Mouse (Mus musculus): ENCODE results near the gene Cdkl1. TPM values are rescaled to one million over a fixed set of nuclear protein-coding genes. Genes with fewer than 3 reads are reported as not detected.
A peak's percentile ranks its signal among the peaks of the same experiment; 100 is the strongest.

Cdkl1 gene
- 4.6 and 6.8 TPM in 2 replicates for polyA plus RNA-seq (2015; fragmentation: Nextera tagmentation; extraction: Ambion mirVana)

DNA sequence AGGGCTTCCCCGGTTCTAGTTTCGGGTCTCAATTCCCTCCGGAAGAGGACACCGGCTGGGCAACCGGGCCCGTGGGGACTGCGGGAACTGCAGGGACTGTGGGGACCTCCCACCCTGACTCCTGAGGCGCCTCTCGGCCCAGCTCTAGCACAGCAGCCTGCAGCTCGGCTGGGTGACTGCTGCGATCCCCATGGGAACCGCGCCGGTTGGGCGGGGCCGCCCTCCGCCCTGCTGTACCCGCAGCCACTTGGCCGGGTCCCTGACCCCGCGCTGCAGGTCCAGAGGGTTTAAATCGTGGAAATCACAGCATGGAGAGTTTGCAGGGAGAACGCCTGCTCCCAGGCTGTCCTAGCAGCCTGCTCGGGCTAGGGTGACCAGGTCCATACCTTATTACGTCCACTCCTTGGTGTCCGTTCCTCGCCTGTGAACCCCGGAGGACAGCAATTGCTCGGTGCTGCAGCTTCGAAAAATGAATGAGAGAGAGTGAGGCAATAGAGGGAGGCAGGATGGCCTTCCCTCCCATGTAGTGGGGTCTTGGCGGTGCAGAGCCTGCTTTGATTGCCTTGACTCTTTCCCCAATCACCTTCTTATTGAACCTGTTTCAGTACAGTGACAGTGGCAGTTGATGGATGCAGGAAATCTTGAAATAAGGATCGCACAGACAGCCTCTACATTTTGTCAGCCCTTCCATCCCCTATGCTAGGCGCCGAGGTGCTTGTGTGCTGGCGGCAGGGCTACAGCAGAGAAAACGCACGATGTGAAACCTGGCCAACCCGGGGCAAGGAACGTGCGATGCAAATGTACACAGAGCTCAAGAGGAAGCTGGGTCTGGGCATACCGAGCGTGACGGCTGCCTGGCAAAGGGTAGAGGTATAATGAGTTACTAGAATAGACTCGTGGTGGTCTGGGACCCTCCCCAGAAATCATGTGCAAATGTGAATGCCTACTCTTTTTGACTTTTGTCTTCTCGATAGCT lies at the start of gene Cdkl1:
Gene Cdkl1, minus strand, starts transcription at position 738 of the 976 bp plus-strand sequence.
- WGBS: 2% methylated on average over 45 of the region's 45 CpGs
- peak; percentile 70 for ATAC-seq (ENCODE audit: extremely low read depth, insufficient number of reproducible peaks, low FRiP score, low TSS enrichment)
- no peak within 1 kb of the TSS for H3K27ac ChIP-seq (replicated peaks)

DNA sequence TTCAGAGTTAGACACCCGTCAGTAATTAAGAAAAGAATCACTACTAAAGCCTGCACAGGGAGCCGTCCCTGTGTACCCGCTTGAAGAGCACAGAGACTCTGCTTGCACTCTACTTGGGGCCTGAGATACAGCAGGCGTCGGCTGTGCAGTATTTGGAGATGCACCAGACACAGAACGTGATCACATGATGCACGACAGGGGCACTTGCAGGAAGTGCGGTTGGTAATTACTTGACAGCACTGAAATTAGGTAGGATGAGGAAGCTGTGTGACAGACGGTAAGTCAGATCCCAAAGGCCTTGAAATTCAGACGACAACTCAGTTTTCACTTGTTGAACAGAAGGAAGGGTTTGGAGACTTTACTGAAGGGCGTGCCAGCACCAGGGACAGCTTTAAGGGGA lies 47.3 kb upstream of the Cdkl1 start:
- Histone ChIP-seq H3K4me2 (no peak overlapping the region), H3K27ac (replicated peaks) (no peak overlapping the region), H3K9me3 (no peaks in the 10 kb centered on the region), H3K4me1 (no peaks in the 10 kb centered on the region), H3K4me3 (no peak overlapping the region), H3K9ac (no peak overlapping the region), H3K27me3 (replicated peaks) (no peaks in the 10 kb centered on the region), H3K36me3 (peaks cover 88% of the 10 kb centered on the region)
- ATAC-seq (ENCODE audit: extremely low read depth, insufficient number of reproducible peaks, low FRiP score, low TSS enrichment): no peak
- 69% methylated on average over 11 of the region's 11 CpGs for WGBS

More for the DNA sequence above, at the start of gene Cdkl1:
- Histone ChIP-seq H3K4me3 (peak within 1 kb of the TSS; percentile 68), H3K4me2 (peak within 1 kb of the TSS; percentile 99), H3K27me3 (replicated peaks) (peaks cover 12% of the 10 kb centered on the region; the same call in 1 of the 2 replicates), H3K4me1 (peaks cover 19% of the 10 kb centered on the region), H3K36me3 (no peaks in the 10 kb centered on the region), H3K9ac (peak within 1 kb of the TSS; percentile 81), H3K9me3 (no peaks in the 10 kb centered on the region)

DNA sequence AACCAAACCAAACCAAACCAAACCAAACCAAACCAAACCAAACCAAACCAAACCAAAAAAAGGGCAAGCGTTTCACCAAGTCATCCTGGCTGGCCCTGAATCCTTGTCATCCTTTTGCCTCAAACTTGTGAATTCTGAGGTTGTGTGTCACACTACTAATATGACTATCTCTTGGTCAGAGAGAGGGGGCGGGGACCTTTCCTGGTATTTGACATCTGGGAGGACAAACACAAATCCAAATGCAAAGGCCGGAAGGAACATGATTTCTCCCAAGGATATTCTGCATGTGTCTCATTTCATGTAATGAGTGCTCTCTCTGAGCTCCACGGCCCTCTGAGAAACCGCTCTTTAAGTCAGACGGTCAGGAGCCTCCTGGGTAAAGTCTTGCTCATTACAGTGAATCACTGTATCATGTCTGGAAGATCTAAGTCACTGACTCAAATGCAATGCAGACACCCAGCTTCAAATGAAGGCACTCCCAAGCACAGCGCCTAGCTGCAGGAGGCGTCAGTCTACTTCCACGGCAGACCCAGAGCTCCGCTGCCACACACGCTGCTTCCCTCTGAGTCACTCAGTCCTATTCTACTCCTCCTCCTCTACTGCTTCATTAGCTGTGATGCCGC lies 43.0 kb upstream of the Cdkl1 start:
- Histone ChIP-seq H3K4me1 (peaks cover 1% of the 10 kb centered on the region; the same call in 1 of the 2 replicates), H3K9ac (no peak overlapping the region), H3K9me3 (no peaks in the 10 kb centered on the region), H3K27ac (replicated peaks) (no peak overlapping the region), H3K27me3 (replicated peaks) (no peaks in the 10 kb centered on the region), H3K4me3 (no peak overlapping the region), H3K4me2 (no peak overlapping the region), H3K36me3 (peaks cover 84% of the 10 kb centered on the region)
- ATAC-seq (ENCODE audit: extremely low read depth, insufficient number of reproducible peaks, low FRiP score, low TSS enrichment): no peak
- WGBS: 87% methylated on average over 12 of the region's 12 CpGs

DNA sequence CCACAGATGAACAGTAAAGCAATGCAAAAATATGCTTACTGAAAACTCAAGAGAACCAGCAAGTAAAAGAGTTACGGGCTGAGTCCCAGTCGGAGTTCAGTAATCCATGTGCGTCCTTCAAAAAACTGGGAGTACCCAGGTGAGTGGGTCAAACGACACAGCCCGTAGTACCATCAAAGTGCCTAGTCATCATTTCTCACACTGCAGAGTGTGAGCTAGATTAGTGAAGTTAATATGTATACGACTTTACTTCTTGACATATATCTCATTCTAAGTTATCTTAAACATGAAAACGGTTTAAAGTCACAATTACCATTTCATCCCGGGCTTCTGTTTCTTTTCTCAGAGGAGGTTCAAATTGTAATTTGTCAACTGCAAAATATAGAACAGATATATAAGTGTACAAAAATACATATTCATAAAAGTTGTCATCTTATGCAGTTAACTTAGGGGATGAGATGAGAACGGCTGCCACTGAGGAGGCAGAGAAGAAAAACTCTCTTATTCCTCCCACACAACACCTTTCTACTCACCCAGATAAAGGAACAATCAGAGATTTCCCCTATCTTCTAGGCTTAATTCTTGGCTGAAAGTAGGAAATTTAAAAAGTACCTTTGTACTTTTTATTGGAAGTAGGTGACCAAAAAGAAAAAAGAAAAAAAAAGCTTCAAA lies 40.3 kb upstream of the Cdkl1 start:
- Histone ChIP-seq H3K27ac (replicated peaks) (no peak overlapping the region), H3K36me3 (peaks cover 85% of the 10 kb centered on the region), H3K9me3 (no peaks in the 10 kb centered on the region), H3K4me3 (no peak overlapping the region), H3K27me3 (replicated peaks) (no peaks in the 10 kb centered on the region), H3K9ac (no peak overlapping the region), H3K4me1 (peaks cover 13% of the 10 kb centered on the region), H3K4me2 (no peak overlapping the region)
- WGBS: 91% methylated on average over 9 of the region's 9 CpGs
- no peak for ATAC-seq (ENCODE audit: extremely low read depth, insufficient number of reproducible peaks, low FRiP score, low TSS enrichment)

DNA sequence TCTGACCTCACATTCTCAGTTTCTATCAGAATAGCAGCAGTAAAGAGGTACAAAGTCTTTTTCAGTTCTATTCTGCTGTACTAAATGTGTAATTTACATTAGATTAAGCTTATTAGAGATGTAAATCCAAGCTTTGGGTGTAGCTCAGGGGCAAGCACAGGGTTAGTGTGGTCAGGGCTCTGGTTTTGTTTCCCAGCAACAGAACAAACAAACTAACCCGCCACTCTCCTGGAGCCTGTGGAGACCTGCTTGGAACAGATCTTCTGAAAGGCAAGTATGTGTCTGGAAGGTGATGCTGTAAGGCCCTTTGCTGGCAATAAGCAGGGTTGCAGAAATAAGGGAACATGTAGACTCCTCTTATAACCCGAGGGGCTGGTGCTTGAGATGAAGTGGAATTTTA lies 37.1 kb upstream of the Cdkl1 start:
- no peaks in the 10 kb centered on the region for H3K27me3 ChIP-seq (replicated peaks)

DNA sequence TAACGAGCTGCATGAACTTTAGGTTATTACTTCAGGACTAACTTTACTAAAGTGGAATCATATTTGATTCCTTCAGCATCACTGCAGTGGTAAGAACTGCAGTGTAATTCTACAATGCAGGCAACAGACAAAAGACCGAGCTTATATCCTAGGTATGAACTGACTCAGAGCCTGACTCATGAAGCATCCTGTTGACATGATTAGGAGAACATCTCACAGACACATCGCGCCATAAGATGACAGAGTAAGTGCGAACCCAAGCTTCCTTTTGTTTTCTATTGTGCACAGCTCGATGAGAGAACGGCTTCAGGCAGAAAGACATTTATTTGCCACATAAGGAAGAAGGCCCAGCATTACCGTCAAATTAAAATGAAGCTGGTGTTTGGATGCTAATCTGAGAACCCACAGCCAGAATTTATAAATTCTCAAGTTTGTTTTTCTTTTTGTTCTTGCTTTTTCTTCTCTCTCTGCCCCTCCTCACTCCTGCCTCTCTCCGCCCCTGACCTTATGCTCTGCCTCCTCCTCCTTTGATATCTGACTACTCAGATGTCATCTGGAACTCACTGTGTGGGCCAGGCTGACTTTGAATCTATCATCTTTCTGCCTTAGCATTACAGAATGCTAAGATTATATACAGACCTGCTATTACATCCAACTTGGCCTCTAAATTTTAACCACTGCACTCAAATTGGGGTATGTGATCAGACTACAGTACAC lies 34.0 kb upstream of the Cdkl1 start:
- Histone ChIP-seq H3K27me3 (replicated peaks) (no peaks in the 10 kb centered on the region), H3K9me3 (0 out of 2 replicates have a peak, but pooled peaks cover 6% of the 10 kb centered on the region), H3K9ac (no peak overlapping the region), H3K36me3 (peaks cover 89% of the 10 kb centered on the region), H3K4me2 (no peak overlapping the region), H3K4me3 (no peak overlapping the region), H3K27ac (replicated peaks) (0 out of 2 replicates have a peak overlapping the region, but pooled peaks have one; percentile 26), H3K4me1 (peaks cover 13% of the 10 kb centered on the region)
- 78% methylated on average over 9 of the region's 9 CpGs for WGBS
- ATAC-seq (ENCODE audit: extremely low read depth, insufficient number of reproducible peaks, low FRiP score, low TSS enrichment): no peak

More for the DNA sequence above, 37.1 kb upstream of the Cdkl1 start:
- Histone ChIP-seq H3K4me3 (no peak overlapping the region), H3K4me1 (peaks cover 13% of the 10 kb centered on the region), H3K4me2 (no peak overlapping the region), H3K36me3 (peaks cover 81% of the 10 kb centered on the region), H3K27ac (replicated peaks) (no peak overlapping the region), H3K9me3 (no peaks in the 10 kb centered on the region), H3K9ac (no peak overlapping the region)
- no peak for ATAC-seq (ENCODE audit: extremely low read depth, insufficient number of reproducible peaks, low FRiP score, low TSS enrichment)
- 38% methylated on average over 2 of the region's 2 CpGs for WGBS

DNA sequence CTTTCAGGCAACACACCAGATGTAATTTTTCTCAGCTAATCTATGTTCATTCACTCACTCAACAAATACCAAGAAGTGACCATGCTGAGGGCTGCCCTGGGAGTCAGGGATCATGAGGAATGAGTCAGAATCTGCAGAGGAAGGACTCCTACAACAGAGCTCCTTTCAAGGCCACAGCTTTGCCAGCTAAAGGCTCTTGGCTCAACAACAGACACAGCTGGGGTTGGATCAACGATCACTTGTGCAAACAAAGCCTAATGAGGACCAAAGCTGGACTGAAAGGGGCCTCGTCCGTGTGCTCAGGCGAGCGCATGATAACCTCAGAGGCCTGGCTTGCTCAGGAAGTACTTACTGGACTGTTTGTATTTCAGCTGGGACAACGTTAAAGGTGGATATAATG lies 23.2 kb upstream of the Cdkl1 start:
- Histone ChIP-seq H3K9ac (0 out of 2 replicates have a peak overlapping the region, but pooled peaks have one; percentile 33), H3K27ac (replicated peaks) (peak overlapping the region; percentile 67), H3K36me3 (peaks cover 90% of the 10 kb centered on the region), H3K27me3 (replicated peaks) (no peaks in the 10 kb centered on the region), H3K9me3 (no peaks in the 10 kb centered on the region), H3K4me1 (peaks cover 49% of the 10 kb centered on the region), H3K4me3 (no peak overlapping the region), H3K4me2 (no peak overlapping the region)
- WGBS: 36% methylated on average over 6 of the region's 6 CpGs
- no peak for ATAC-seq (ENCODE audit: extremely low read depth, insufficient number of reproducible peaks, low FRiP score, low TSS enrichment)

DNA sequence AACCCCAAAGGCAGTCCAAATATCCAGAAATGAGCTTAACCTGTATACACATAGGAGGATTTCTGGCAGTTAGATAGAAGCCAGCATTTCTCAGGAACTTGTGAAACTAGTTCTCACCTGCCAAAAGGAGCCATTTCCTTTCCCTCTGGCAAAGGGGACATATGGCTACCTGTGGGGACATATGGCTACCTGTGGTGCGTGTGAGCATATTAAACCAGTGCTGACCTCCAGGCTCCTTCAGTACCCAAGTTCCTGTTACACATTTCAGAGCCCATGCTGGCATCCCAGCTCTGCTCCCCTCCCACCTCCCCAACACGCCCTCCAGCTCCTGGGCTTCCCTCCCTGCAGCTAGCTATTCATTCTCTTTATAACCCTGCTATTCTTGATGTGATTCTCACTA lies 22.5 kb upstream of the Cdkl1 start:
- no peak for ATAC-seq (ENCODE audit: extremely low read depth, insufficient number of reproducible peaks, low FRiP score, low TSS enrichment)
- no peak overlapping the region for H3K4me2 ChIP-seq
- H3K4me1 ChIP-seq: peaks cover 53% of the 10 kb centered on the region
- WGBS: 57% methylated on average over 2 of the region's 2 CpGs
- peaks cover 90% of the 10 kb centered on the region for H3K36me3 ChIP-seq
- H3K4me3 ChIP-seq: no peak overlapping the region
- H3K27me3 ChIP-seq (replicated peaks): no peaks in the 10 kb centered on the region
- peak overlapping the region; percentile 67 for H3K27ac ChIP-seq (replicated peaks)
- no peak overlapping the region for H3K9ac ChIP-seq
- no peaks in the 10 kb centered on the region for H3K9me3 ChIP-seq

DNA sequence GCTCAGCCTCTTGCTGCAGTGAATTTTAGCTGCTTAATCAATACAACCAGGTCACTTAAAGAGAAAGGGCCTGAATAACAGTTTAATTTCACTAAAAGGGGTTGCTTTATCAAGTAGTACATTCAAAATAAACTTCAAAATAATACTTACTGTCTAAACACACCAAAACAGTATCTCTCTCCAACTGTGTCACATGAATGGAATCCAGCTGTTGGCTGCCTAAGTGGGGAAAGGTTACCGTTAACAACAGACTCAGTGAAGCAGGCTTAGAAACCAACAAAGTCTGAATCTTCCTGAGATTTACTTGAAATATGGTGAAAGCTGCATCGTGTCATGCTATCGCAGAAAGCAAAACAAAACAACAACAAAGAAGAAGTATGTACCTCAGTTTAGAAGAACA lies 21.9 kb upstream of the Cdkl1 start:
- WGBS: 70% methylated on average over 3 of the region's 3 CpGs
- peaks cover 90% of the 10 kb centered on the region for H3K36me3 ChIP-seq
- peak overlapping the region; percentile 47 for H3K27ac ChIP-seq (replicated peaks)
- H3K9me3 ChIP-seq: no peaks in the 10 kb centered on the region
- no peak overlapping the region for H3K4me2 ChIP-seq
- no peak overlapping the region for H3K9ac ChIP-seq
- no peak for ATAC-seq (ENCODE audit: extremely low read depth, insufficient number of reproducible peaks, low FRiP score, low TSS enrichment)
- H3K4me1 ChIP-seq: peaks cover 59% of the 10 kb centered on the region
- H3K4me3 ChIP-seq: no peak overlapping the region
- H3K27me3 ChIP-seq (replicated peaks): no peaks in the 10 kb centered on the region

DNA sequence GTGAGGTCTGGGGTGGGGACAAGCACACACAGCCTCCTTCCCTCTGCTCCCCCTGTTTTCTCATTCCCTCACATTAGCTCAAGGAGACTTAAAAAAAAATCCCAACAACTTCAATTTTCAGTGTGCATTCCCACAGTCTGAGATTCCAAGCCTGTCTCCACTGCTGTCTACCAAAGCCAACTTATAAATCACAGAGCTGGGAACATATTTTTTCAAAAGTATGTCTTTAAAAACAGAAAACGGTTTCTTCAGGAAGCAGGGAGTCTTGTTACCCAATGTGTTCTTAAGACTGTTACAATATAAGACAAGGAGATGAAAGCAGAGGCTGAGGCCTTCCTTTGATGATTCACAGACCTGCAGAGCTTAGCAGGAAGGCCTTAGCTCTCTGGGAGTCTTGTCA lies 20.9 kb upstream of the Cdkl1 start:
- no peak overlapping the region for H3K4me2 ChIP-seq
- ATAC-seq (ENCODE audit: extremely low read depth, insufficient number of reproducible peaks, low FRiP score, low TSS enrichment): no peak
- WGBS: 32% methylated on average over 1 of the region's 1 CpGs
- H3K27me3 ChIP-seq (replicated peaks): no peaks in the 10 kb centered on the region
- no peak overlapping the region for H3K9ac ChIP-seq
- no peak overlapping the region for H3K4me3 ChIP-seq
- 0 out of 2 replicates have a peak overlapping the region, but pooled peaks have one; percentile 45 for H3K27ac ChIP-seq (replicated peaks)
- no peaks in the 10 kb centered on the region for H3K9me3 ChIP-seq
- peaks cover 90% of the 10 kb centered on the region for H3K36me3 ChIP-seq
- peaks cover 60% of the 10 kb centered on the region for H3K4me1 ChIP-seq

Data from heart, embryonic 13.5 days (tissue).